Mouse (Mus musculus) ES-E14 (cell line): ENCODE measurements around the gene Lin37.

Experiments used
- CHD2 ChIP-seq: IDR thresholded peaks from 2 replicates; pipeline ENCODE4 v1.6.1; 2014; ENCODE audit warnings: mild to moderate bottlenecking, low read depth, low read length, inconsistent platforms
- HCFC1 ChIP-seq: IDR thresholded peaks from 2 replicates; pipeline ENCODE4 v1.6.1; 2012; ENCODE audit warnings: low read length, inconsistent platforms, borderline replicate concordance; ENCODE audit not compliant: insufficient read depth
- ZNF384 ChIP-seq: IDR thresholded peaks from 2 replicates; pipeline ENCODE4 v1.6.1; 2012; ENCODE audit warnings: low read depth, low read length, inconsistent platforms

- TF ChIP-seq CHD2 (no peak), HCFC1 (no peak), ZNF384 (no peak)
Observed at GRCm38 (mm10) chr7:30562526-30563116, 3.0 kb upstream of the Lin37 start.
